Mouse (Mus musculus) monocyte, adult 5-6 weeks (primary cell): Measurements from ENCODE around the gene Tgfbrap1. TPM values are rescaled to one million over a fixed set of nuclear protein-coding genes. Genes with fewer than 3 reads are reported as not detected.
A peak's percentile ranks its signal among the peaks of the same experiment; 100 is the strongest.
"Not testable (repeated sequence)": the region's sequence is repeated elsewhere in the genome, so short reads cannot be mapped to it uniquely, and the experiment has no call there.

Experiments used
- ATAC-seq: fragments of 153-309, 156-312 bp; replicated peaks from 2 replicates; pipeline ENCODE4 v1.8.0; 2017; ENCODE audit warnings: mild to moderate bottlenecking; ENCODE audit not compliant: low TSS enrichment, insufficient number of reproducible peaks, severe bottlenecking, poor library complexity, low FRiP score
- total RNA-seq: library from RNA; stranded (forward); fragments of 200-1000, 200-491, 200-594 nt; gene quantifications from 3 replicates; pipeline ENCODE4 v1.2.3, GENCODE M21; 2017

The Tgfbrap1 gene
- total RNA-seq, result 15.7 to 28.4 TPM (median 25.9 TPM) in 3 replicates

DNA sequence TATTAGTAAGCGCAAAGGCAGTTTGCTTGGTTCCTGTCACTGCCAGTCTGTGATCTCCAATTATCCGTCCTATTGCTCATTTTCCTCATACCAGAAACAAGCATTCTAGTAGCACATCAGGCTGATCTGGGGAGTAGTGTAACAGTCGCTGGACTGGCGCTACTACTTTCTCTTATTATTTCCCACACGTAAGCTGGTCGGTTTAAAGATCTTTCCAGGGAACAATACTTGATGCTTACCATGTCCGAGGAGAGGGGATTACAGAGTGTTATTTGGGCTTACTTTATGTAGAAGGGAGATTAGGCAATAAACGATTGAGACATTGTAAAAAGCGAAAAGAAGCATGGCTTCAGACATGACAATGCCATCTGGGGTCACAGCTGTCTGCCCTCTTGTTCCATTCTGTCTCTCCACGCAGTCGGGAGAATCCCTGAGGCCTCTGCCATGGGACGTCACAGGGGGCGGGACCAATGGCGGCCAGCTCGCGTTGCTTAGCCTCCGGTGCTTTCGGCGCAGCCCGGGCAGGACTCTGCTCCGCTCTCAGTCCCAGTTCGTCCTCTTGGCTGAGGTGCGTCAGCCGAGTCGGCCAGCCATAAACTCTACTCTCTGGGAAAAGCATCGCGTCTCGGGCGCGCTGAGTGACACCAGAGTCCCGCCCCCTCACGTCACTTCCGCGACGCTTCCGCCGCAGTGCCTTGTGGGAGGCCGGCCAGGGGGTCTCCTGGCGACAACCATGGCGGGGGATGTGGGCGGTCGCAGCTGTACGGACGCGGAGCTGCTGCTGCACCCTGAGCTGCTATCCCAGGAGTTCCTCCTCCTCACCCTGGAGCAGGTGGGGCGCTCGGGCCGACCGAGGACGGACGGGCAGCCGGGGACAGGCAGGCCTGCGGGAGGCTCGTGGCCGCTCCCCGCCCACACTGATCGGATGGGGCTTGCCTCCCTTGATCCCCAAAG is at the start of gene Tgfbrap1, which contains the start of gene AI597479:
TSS of gene Tgfbrap1 (minus strand) at position 607 of the 954 bp plus-strand sequence.
TSS of gene AI597479 (plus strand) at position 680 of the 954 bp plus-strand sequence.
- peak; percentile 91 for ATAC-seq

DNA sequence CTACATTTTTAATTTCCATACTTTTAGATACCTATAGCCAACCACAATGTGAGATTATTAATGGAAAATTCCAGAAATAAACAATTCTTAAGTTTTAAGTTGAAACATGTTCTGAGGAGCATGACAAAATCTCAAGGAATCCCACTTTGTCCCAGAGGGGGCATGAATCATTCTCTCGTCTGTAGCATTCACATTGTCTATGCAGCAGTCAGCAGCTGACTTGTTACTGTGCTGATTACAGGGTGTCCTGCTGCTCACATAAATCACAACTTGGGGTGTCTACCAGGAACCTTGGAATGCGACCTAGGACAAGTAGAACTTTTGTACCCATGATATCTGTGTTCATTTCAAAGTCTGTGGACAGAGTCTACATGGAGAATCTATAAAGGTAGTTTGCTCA is 49.0 kb upstream of the Tgfbrap1 start:
- ATAC-seq, result no peak

DNA sequence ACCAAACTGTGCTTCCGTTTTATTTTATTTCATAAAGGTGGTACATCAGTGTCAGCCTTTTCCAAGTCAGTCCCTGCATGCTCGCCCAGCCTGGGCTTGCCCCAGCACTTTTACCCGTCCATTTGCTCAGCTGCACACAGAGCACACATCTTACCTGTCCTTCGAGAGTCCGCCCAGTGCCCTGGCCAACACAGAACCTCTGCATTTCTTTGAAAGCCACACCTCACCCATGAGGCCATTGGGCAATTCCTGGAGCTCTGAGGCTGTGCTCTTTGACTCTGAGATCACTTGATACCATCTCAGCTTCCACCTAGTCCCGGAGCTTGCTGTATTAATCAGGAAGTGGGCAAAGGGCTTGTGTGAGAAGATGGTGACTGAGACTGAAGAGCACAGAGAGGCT is 47.0 kb upstream of the Tgfbrap1 start:
- ATAC-seq, result no peak

DNA sequence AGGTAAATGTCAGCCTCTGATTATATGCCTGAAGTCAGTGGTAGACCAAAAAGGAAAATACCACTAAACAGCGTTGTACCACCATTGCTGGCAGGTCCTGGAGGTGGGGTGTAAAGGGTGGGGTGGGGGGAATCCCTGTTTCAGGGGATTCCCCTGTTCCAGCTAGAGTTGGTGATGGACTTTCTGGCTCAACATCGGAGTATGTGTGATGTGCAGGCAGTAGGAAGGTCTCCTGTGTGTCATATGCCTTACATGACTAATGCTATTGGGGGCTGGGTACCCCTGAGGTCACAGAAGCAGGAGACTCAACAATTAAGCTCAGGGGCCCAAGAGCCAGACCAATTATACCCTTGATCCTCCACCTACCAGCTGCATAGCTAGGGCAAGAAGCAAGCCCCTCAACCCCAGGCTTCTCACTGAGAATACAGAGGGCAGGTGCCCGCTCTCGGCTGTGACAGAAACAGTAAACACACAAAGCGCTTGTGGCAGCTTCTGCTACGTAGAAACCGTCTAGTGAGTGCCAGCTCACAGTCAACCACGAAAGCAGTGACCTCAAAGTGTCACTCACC is 46.0 kb upstream of the Tgfbrap1 start:
- ATAC-seq, result no peak

DNA sequence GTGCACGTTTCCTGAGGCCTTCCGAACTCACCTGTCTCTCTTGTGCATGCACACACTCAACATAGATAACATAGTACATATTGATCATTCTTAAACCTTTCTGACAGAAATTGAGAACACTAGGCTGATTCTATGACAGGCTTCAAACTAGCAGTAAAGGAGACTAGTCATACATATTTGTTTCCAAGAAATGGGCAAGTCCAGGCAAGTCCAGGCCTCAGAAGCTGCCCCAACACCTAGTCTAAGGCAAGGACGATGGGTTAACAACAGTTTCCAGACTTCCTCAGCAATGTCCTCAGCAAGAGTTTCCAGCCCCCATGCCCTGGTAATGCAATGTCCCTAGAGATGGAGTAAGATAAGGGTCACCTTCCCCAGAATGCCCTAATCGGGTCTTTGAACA is 45.4 kb upstream of the Tgfbrap1 start:
- no peak for ATAC-seq

DNA sequence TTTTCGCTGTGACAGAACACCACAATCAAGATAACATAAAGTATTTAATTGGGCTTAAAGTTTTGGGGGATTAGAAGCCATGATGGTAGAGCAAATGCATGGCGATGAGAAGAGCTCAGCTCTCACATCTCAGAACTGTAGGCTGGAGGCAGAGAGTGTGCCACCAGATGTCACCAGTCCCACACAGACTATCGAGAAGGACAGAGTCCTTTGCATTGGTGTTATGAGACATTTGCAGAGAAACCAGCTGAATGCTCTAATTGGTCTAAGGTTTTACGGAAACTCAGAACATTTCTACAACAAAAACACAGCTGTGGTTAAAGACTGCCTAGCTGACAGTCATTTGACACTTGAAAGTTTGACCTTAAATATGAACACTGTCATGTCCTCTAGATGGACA is 44.8 kb upstream of the Tgfbrap1 start:
- ATAC-seq, result no peak

DNA sequence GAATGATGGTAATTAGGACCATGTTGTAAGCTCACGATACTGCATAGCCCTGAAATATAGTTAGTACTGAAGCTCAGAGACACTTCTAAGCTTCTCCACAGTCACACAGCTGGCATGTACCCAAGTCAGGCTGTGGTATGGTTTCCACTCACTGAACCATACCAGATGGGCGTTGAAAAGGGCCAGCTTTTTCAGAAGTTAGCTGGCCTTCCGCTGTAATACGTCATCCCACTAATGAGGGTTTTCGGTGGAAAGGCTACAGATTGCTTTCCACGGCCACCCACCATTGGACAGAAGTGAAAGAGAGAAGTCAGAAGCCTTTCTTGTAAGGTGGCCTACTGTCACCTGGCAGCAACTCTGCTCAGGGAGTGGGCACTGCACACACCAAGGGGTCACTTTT is 44.4 kb upstream of the Tgfbrap1 start:
- no peak for ATAC-seq

DNA sequence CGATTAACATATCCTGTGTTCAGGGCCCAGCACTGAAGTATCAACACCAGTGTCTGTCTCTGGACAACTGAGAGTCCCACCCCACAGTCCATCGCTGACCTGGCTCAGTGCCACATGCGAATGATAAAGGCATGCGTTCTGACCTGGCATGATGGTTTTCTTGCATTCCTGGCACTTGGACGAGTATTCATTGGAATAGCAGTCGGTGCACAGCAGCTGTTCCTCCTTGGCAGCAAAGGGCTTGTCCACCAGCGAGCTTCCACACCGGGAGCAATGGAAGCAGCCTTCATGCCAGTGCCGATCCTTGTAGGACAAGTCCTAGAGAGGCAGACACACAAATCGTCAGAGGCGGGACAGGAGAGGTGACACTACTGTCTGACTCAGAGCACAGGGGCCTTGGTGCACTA is 43.1 kb upstream of the Tgfbrap1 start:
- no peak for ATAC-seq

DNA sequence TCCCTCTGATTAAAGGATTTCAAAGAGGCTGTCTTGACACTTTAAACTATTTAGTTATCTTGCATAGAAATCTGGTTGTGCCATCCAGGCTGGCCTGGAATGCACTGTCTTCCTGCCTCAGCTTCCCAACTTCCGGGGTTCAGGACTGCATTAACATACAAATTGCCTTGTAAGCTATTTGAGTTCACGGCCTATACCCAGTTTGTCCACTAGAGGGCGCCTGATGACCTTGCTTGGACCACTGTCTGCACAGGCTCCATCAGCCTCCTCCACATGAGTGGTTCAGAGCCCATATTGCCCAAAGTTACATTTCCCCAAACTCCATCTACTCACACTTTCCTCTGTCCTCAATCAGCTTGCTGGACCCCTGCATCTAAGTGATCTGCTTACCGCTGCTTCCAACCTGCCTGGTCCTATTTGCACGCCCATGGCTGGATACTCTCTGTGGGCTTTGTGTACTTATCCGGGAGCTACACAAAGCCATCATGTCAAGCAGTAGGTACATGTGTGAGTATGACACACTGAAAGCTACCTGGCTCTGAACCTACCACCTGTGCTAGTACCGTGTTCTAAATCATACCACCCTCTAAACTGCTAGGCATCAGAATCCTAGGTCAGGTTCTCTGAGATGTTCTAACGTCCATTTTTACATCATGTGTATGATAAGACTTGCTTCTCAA is 41.3 kb upstream of the Tgfbrap1 start:
- peak; percentile 76 for ATAC-seq

DNA sequence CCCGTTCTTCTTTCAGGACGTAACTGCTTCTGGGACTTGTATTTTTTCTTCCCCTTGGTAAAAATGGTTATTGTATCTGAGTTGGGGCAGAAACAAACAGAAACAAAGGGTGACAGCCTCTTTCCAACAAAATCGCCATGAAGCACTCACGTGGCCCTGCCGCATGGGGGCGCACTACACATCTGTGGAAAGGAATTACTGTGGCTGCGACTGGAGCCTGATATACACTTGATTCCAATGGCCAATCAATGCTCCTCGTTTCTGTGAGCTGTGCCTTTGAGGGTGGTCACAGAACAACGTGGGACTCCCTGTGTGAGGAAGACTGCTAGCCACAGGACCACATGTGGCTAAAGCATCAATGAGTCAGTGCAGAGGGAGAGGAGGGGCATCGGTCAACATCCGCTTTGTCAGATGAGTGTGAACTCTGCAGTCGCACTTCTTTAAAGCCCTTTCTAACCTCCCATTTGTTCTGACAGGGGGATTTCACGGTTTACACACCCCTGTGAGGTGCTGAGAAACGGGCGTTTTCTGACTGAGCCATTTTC is 39.9 kb upstream of the Tgfbrap1 start:
- peak; percentile 54 for ATAC-seq

DNA sequence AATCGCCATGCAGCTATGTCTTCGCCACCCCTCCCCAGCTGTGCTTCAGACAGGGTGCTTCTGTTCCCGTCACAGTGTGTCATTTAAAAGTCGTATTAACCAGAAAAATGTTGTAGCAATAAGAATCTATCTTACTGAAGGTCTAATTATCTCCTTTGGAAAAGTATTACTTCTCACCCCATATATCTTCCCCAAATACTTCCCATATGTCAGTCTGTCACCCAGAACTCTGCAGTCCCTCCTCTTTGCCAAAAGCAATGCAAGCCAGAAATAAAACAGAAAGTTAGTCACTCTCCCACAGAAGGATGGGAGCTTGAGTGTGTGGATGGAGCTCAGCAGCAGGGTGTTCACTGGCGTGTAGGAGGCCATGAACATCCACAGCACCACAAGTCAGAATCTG is 38.9 kb upstream of the Tgfbrap1 start:
- ATAC-seq, result no peak

DNA sequence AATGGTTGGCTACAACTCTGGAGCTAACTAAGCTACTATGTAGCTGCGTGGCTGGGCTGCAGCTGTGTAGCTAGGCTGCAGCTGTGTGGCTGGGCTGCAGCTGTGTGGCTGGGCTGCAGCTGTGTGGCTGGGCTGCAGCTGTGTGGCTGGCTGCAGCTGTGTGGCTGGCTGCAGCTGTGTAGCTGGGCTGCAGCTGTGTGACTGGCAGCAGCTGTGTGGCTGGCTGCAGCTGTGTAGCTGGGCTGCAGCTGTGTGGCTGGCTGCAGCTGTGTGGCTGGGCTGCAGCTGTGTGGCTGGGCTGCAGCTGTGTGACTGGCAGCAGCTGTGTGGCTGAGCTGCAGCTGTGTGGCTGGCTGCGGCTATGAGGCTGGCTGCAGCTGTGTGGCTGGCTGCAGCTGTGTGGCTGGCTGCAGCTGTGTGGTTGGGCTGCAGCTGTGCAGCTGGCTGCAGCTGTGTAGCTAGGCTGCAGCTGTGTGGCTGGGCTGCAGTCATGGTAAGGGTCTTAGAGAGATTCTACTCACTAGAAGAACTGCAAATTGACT is 38.1 kb upstream of the Tgfbrap1 start:
- not testable (repeated sequence) for ATAC-seq

DNA sequence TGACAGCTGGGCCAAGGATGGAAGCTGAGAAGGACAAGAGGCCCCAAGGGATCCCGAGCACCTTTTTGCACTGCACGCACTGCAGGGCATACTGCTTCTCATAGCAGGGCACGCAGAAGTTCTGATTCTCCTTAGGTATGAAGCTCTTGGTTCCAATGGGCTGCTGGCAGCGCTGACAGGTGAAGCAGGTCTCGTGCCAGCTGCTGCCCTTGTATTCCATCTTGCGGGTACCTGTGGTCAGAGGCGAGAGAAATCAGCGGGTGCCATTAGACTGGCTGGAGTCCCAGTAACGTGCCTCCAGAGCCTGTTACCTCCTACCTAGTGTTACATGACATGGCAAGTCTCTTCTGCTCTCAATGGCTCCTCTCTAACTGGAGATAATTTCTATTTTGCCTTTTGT is 33.2 kb upstream of the Tgfbrap1 start:
- no peak for ATAC-seq

DNA sequence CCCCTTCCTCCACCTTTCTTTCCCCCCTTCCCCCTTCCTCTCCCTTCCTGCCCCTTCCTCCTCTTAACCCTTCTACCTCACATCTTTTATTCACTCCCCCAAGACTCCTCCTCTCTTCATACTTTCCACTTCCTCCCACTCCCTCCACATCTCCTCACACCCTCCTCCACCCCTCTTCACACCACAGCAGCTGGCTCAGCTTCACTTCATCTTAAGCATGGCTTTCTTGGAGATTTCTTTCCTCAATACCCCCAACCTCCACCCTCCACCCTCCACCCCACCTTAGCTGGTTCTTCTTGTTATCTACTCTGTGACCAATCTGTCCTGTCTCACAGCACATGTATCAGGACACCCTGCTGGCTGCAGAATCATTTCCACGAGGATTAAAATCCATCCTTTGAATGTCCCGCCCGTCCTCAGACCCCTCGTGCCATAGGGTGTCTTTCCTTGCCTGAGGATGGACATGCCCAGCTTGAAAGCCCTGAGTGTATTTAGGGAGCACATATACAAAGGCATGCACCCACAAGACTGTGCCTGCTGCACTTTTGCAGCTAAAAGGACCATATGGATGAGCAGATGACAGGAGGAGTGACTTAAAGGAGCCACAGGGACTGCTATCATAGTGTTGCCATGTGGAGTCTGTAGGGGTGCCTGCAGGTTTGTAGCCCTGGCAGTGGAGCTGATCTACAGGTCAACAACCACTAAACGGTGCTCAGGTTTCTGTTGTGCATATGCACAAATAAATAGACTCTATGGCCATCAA is 32.0 kb upstream of the Tgfbrap1 start:
- ATAC-seq, result no peak

DNA sequence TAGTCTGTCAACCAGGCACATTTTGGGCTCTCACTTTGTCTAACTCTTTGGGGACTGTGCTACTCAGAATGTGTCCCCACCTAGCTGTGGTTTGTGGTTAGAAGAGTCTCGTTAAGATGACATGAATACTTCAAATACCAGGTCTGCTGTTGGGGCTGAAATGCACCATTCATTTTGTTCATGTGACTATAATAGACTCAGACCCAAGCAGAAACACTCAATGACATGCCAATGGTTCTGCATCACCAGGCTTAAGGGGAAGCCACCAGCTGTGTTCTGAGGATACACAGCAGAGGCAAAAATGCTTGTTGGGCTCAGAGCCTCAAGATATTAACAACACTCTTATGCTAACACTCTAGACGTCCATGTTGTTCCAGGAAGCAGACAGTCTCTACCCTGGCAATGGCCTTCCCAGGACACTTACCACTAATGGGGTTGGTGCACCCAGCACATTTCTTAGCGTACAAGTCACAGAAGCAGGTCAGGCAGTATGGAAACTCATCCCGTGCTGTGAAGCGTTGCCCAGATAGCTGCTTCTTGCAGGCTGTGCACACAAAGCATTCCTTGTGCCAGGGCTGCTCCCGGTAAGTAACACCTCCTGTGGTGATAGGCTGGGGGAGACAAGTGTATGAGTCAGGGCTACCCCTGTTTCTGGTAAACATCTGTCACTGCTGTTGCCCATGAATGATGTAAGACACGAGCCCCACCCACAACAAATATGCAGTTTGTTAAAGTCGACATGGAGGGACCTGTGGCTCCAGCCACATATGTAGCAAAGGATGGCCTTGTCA is 29.6 kb upstream of the Tgfbrap1 start:
- no peak for ATAC-seq

DNA sequence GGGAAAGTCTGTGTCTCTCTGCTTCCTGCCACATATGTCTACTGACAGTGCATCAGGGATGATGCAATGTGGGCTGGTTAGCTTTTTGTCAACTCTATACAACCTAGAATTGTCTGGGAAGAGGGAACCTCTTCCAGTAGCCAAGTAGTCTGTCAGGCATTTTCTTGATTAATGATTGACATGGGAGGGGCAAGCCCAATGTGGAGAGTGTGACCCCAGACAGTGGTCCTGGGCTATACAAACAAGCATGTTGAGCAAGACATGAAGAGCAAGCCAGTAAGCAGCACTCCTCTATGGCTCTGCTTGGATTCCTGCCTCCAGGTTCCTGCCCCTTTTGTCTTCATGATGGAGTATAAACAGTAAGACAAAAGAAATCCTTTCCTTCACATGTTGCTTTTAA is 28.8 kb upstream of the Tgfbrap1 start:
- no peak for ATAC-seq

DNA sequence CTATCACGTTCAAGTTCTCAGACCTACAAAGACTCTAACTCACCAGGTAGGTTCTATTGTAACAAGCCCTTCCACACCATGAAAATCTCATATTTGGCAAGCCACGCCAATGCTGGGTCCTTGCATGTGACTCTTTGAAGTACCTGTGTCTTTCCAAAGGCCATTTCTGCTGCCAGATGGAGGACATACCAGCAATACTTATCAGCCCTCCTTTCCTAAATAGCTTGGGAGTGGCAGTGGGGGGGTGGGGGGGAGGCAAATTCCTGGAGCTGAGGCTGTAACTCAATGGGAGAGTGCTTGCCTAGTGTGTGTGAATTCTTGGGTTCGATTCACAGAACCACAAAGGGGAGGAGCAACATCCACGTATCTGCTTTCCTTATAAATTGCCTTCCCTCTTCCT is 26.3 kb upstream of the Tgfbrap1 start:
- ATAC-seq, result no peak

DNA sequence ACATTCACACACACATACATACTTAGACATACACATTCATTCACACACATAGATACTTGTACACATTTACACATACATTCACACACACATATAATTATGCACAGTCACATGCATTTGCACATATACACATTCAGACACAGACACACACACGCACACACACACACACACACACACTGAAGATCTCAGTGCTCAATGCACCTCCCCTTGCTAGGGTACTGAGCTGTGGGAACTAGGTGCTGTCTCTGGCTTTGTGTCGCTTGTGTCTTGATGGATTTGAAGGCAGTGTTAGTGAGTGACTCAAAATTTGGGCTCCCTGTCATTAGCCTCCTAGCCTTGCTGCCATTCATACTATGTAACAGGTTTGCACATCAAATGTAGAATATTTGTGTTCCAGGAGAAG is 24.2 kb upstream of the Tgfbrap1 start:
- no peak for ATAC-seq
